Mouse (Mus musculus): ENCODE results near the gene Eif2ak4. TPM values are rescaled to one million over a fixed set of nuclear protein-coding genes. Genes with fewer than 3 reads are reported as not detected.

Eif2ak4 gene
- polyA plus RNA-seq, 1 experiment from 2014 or later: 14.5 TPM

Other genes starting within 250 kb of the Eif2ak4 start
- gene Fsip1, start 131.7 kb upstream of the Eif2ak4 start, polyA plus RNA-seq (2014; fragmentation: Nextera tagmentation; extraction: Ambion mirVana): 3.2 and 4.2 TPM in 2 replicates
- 0.23 and 0.24 TPM in 2 replicates for gene Gpr176, start 15.2 kb upstream of the Eif2ak4 start, polyA plus RNA-seq (2014; fragmentation: Nextera tagmentation; extraction: Ambion mirVana)
- 239 and 257 TPM in 2 replicates for gene Srp14, start 91.1 kb downstream of the Eif2ak4 start, polyA plus RNA-seq (2014; fragmentation: Nextera tagmentation; extraction: Ambion mirVana)
- gene Bmf, start 161.1 kb downstream of the Eif2ak4 start, polyA plus RNA-seq (2014; fragmentation: Nextera tagmentation; extraction: Ambion mirVana): 2.4 and 6.0 TPM in 2 replicates
- 146 and 148 TPM in 2 replicates for gene Bub1b, start 209.6 kb downstream of the Eif2ak4 start, polyA plus RNA-seq (2014; fragmentation: Nextera tagmentation; extraction: Ambion mirVana)

All from forebrain, embryonic 11.5 days (tissue).